Mouse (Mus musculus) ES-E14 (cell line): Measurements from ENCODE around the gene Donson.

Source experiments
- CHD2 ChIP-seq: IDR thresholded peaks from 2 replicates; pipeline ENCODE4 v1.6.1; 2014; ENCODE audit warnings: mild to moderate bottlenecking, low read depth, low read length, inconsistent platforms
- HCFC1 ChIP-seq: IDR thresholded peaks from 2 replicates; pipeline ENCODE4 v1.6.1; 2012; ENCODE audit warnings: low read length, inconsistent platforms, borderline replicate concordance; ENCODE audit not compliant: insufficient read depth
- MAFK ChIP-seq: IDR thresholded peaks from 2 replicates; pipeline ENCODE4 v1.6.1; 2014; ENCODE audit warnings: mild to moderate bottlenecking, low read depth, low read length, inconsistent platforms; ENCODE audit not compliant: insufficient read depth
- ZC3H11A ChIP-seq: IDR thresholded peaks from 2 replicates; pipeline ENCODE4 v1.6.1; 2012; ENCODE audit warnings: low read depth, mild to moderate bottlenecking, inconsistent platforms, low read length, borderline replicate concordance
- ZNF384 ChIP-seq: IDR thresholded peaks from 2 replicates; pipeline ENCODE4 v1.6.1; 2012; ENCODE audit warnings: low read depth, low read length, inconsistent platforms

DNA sequence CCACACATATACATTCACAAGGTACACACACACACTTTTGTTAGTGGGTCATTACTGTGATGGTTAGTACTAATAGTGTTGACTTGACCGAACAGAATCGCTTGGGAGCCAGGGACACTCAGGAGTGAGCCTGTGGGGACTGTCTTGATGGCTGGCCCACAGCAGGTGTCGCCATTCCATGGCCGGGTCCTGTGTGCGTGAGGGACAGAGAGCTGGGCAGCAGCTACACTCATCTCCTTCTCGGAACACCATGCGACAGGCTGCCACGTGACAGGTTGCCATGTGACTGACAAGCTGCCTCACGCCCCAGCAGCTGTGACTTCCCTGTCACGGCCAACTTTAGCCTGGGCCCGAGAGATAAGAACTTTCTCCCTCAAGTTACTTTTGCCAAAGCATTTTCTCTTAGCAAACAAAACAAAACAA lies 28.4 kb upstream of the Donson start:
- TF ChIP-seq ZNF384 (no peak), HCFC1 (no peak), MAFK (no peak), ZC3H11A (no peak), CHD2 (no peak)
